Comparison of ENCODE assay signal across 8 mouse cellular contexts in genomic region chr11:11113576-11114233, GRCm38 (mm10). TPM values are rescaled to one million over a fixed set of nuclear protein-coding genes. Genes with fewer than 3 reads are reported as not detected.
A peak's percentile ranks its signal among the peaks of the same experiment; 100 is the strongest.
DNase-seq lines count a peak whose midpoint lies in the region; ATAC-seq and TF ChIP-seq lines count a peak whose summit lies in the region.

Vwc2 (plus strand) TSS chr11:11114223.

- peaks cover 66% of the 10 kb centered on the region for H3K27me3 ChIP-seq in heart, embryonic 14.5 days (ENCODE audit: control insufficient read depth, insufficient read depth, low read length)
- peaks cover 57% of the 10 kb centered on the region for H3K27me3 ChIP-seq in heart, postnatal 0 days (ENCODE audit: control insufficient read depth, insufficient read depth, low read length)
- H3K27me3 ChIP-seq in limb, embryonic 12.5 days: peaks cover 65% of the 10 kb centered on the region

- ATAC-seq in heart, embryonic 14.5 days (ENCODE audit: insufficient number of reproducible peaks, insufficient read depth, low FRiP score, low read depth): no peak
- peak; percentile 57 for ATAC-seq in heart, postnatal 0 days (ENCODE audit: insufficient read depth, low read depth)
- ATAC-seq in limb, embryonic 12.5 days (ENCODE audit: insufficient number of reproducible peaks, insufficient read depth, low FRiP score, low TSS enrichment, low read depth): peak; percentile 41; the same call in 1 of the 2 replicates

- H3K4me3 ChIP-seq in heart, embryonic 14.5 days (ENCODE audit: control insufficient read depth in 1 of 2, insufficient read depth in 1 of 2, low read depth in 1 of 2, low read length in 2 of 2): peak within 1 kb of the TSS; percentile 38 to 44
- peak within 1 kb of the TSS; percentile 65 for H3K4me3 ChIP-seq in cortical plate, adult 2 months (ENCODE audit: insufficient read depth, low read length)
- H3K4me3 ChIP-seq in heart, postnatal 0 days (ENCODE audit: low read depth, low read length): peak within 1 kb of the TSS; percentile 42
- peak within 1 kb of the TSS; percentile 51 for H3K4me3 ChIP-seq in limb, embryonic 12.5 days (replicated peaks)

- no peak within 1 kb of the TSS for H3K27ac ChIP-seq in heart, embryonic 14.5 days (replicated peaks in 1 of 2; ENCODE audit: control insufficient read depth in 1 of 2, insufficient read depth in 1 of 2, low read depth in 2 of 2, low read length in 2 of 2)
- H3K27ac ChIP-seq in cortical plate, adult 2 months (ENCODE audit: insufficient read depth, low read length): no peak within 1 kb of the TSS
- no peak within 1 kb of the TSS for H3K27ac ChIP-seq in heart, postnatal 0 days (ENCODE audit: low read depth)
- no peak within 1 kb of the TSS for H3K27ac ChIP-seq in limb, embryonic 12.5 days

- TF ChIP-seq POLR2A in cortical plate, adult 2 months (IDR thresholded peaks at IDR 0.05; ENCODE audit: extremely low read depth, insufficient read depth, low read length): no peak

- no peak within 1 kb of the TSS for H3K9ac ChIP-seq in heart, embryonic 14.5 days (ENCODE audit: low read length)
- no peak within 1 kb of the TSS for H3K9ac ChIP-seq in heart, postnatal 0 days (replicated peaks; ENCODE audit: low read depth, low read length)
- peak within 1 kb of the TSS; percentile 31; the same call in 1 of the 2 replicates for H3K9ac ChIP-seq in limb, embryonic 12.5 days (replicated peaks)

- under 1% methylated on average over 24 of the region's 28 CpGs for WGBS in heart, embryonic 14.5 days
- 2% methylated on average over 28 of the region's 28 CpGs for WGBS in heart, postnatal 0 days
- under 1% methylated on average over 28 of the region's 28 CpGs for WGBS in limb, embryonic 12.5 days

- no peaks in the 10 kb centered on the region for H3K36me3 ChIP-seq in heart, embryonic 14.5 days (ENCODE audit: control insufficient read depth, insufficient read depth, low read length)
- H3K36me3 ChIP-seq in heart, postnatal 0 days (replicated peaks; ENCODE audit: control insufficient read depth, insufficient read depth, low read length): no peaks in the 10 kb centered on the region
- H3K36me3 ChIP-seq in limb, embryonic 12.5 days: no peaks in the 10 kb centered on the region

- H3K4me1 ChIP-seq in heart, embryonic 14.5 days (ENCODE audit: control insufficient read depth in 2 of 2, insufficient read depth in 2 of 2, low read length in 2 of 2): peaks cover 5 to 13% of the 10 kb centered on the region in 2 experiments; a peak in 3 of 4 replicates
- H3K4me1 ChIP-seq in cortical plate, adult 2 months (ENCODE audit: control insufficient read depth, insufficient read depth, low read length): no peaks in the 10 kb centered on the region
- no peaks in the 10 kb centered on the region for H3K4me1 ChIP-seq in heart, postnatal 0 days (ENCODE audit: control insufficient read depth, insufficient read depth)
- peaks cover 24% of the 10 kb centered on the region for H3K4me1 ChIP-seq in limb, embryonic 12.5 days (replicated peaks)

- H3K9me3 ChIP-seq in heart, embryonic 14.5 days (ENCODE audit: control insufficient read depth, low read length): no peaks in the 10 kb centered on the region
- H3K9me3 ChIP-seq in heart, postnatal 0 days (replicated peaks; ENCODE audit: control insufficient read depth, low read length): no peaks in the 10 kb centered on the region
- H3K9me3 ChIP-seq in limb, embryonic 12.5 days: no peaks in the 10 kb centered on the region

- DNase-seq in heart, adult 18-20 months: no peak
- DNase-seq in heart, postnatal 0 days (ENCODE audit: low spot score): no peak
- peak; percentile 47 for DNase-seq in right cerebral cortex, postnatal 14 days
- no peak for DNase-seq in ovary, postnatal 36 days (ENCODE audit: low spot score)
- DNase-seq in ovary, postnatal 14 days (ENCODE audit: low spot score): no peak

- TF ChIP-seq CTCF in cortical plate, adult 2 months (IDR thresholded peaks at IDR 0.05; ENCODE audit: extremely low read depth, insufficient read depth, low read length): no peak
- TF ChIP-seq CTCF in heart, postnatal 0 days (IDR thresholded peaks at IDR 0.05; ENCODE audit: low read depth): no peak

- peak within 1 kb of the TSS; percentile 79 for H3K4me2 ChIP-seq in heart, embryonic 14.5 days (ENCODE audit: low read length)
- H3K4me2 ChIP-seq in heart, postnatal 0 days (ENCODE audit: low read depth, low read length): peak within 1 kb of the TSS; percentile 65
- peak within 1 kb of the TSS; percentile 95 for H3K4me2 ChIP-seq in limb, embryonic 12.5 days

- no peak for TF ChIP-seq EP300 in heart, postnatal 0 days (IDR thresholded peaks at IDR 0.05; ENCODE audit: low read depth)

RNA-seq across cellular contexts. Expression of gene Vwc2, which starts in this region (rescaled TPM):
- 0.58 and 1.3 TPM in 2 replicates for polyA plus RNA-seq in heart, embryonic 14.5 days (2014; fragmentation: Nextera tagmentation; extraction: Ambion mirVana)
- not detected for total RNA-seq in heart, adult 18-20 months (2021)
- 6.4 and 7.4 TPM in 2 replicates for polyA plus RNA-seq in cortical plate, adult 2 months (2012; rRNA removed)
- 7.0 TPM in 1 of 2 replicates, not detected in the other for total RNA-seq in heart, postnatal 0 days (2014; rRNA removed; ENCODE audit: low replicate concordance)
- 0.53 and 0.97 TPM in 2 replicates for polyA plus RNA-seq in heart, postnatal 0 days (2015; fragmentation: Nextera tagmentation; extraction: Ambion mirVana)
- polyA plus RNA-seq in limb, embryonic 12.5 days (2016; fragmentation: Nextera tagmentation; extraction: Ambion mirVana): 1.2 and 2.1 TPM in 2 replicates
